Mouse (Mus musculus) ES-E14 (cell line): ENCODE measurements around the gene Ranbp1. TPM values are rescaled to one million over a fixed set of nuclear protein-coding genes. Genes with fewer than 3 reads are reported as not detected.

ENCODE experiments used
- DNase-seq: peaks from one replicate; pipeline ENCODE4 v3.0.0-alpha.2; 2013; ENCODE audit warnings: low read depth, low spot score
- H3K27ac ChIP-seq: 2 replicates; pipeline ENCODE4 v1.5.1; 2012; ENCODE audit warnings: low read depth, mild to moderate bottlenecking, low read length, moderate library complexity, mixed read lengths; ENCODE audit not compliant: poor library complexity, insufficient read depth, severe bottlenecking
- H3K36me3 ChIP-seq: 2 replicates; pipeline ENCODE4 v1.6.1; 2012; ENCODE audit warnings: mild to moderate bottlenecking, low read length, moderate library complexity, mixed read lengths; ENCODE audit not compliant: control insufficient read depth, poor library complexity, insufficient read depth, severe bottlenecking
- H3K4me1 ChIP-seq, 2 experiments: fragments of 150-350 bp in 1 of 2; sonication (generic) in 1 of 2; 2 replicates each; pipeline ENCODE4 v1.6.1; 2012; ENCODE audit warnings: low read length in 2 of 2, mild to moderate bottlenecking in 1 of 2, mixed read lengths in 1 of 2; ENCODE audit not compliant: control insufficient read depth in 2 of 2, insufficient read depth in 2 of 2, poor library complexity in 1 of 2
- H3K4me3 ChIP-seq, 2 experiments: fragments of 150-350 bp in 1 of 2; sonication (generic) in 1 of 2; 2 replicates each; pipeline ENCODE4 v1.5.1; 2012; ENCODE audit warnings: low read length in 2 of 2, low read depth in 1 of 2, mild to moderate bottlenecking in 1 of 2, mixed read lengths in 1 of 2; ENCODE audit not compliant: insufficient read depth in 1 of 2, poor library complexity in 1 of 2, severe bottlenecking in 1 of 2
- H3K9ac ChIP-seq: 2 replicates; pipeline ENCODE4 v1.6.1; 2012; ENCODE audit warnings: low read depth, mild to moderate bottlenecking, low read length, mixed read lengths; ENCODE audit not compliant: poor library complexity, insufficient read depth, severe bottlenecking
- H3K9me3 ChIP-seq: fragments of 150-350 bp; sonication (generic); 2 replicates; pipeline ENCODE4 v1.6.1; 2012; ENCODE audit warnings: low read depth, mild to moderate bottlenecking, low read length; ENCODE audit not compliant: control insufficient read depth, insufficient read depth
- CHD2 ChIP-seq: IDR thresholded peaks from 2 replicates; pipeline ENCODE4 v1.6.1; 2014; ENCODE audit warnings: mild to moderate bottlenecking, low read depth, low read length, inconsistent platforms
- HCFC1 ChIP-seq: IDR thresholded peaks from 2 replicates; pipeline ENCODE4 v1.6.1; 2012; ENCODE audit warnings: low read length, inconsistent platforms, borderline replicate concordance; ENCODE audit not compliant: insufficient read depth
- MAFK ChIP-seq: IDR thresholded peaks from 2 replicates; pipeline ENCODE4 v1.6.1; 2014; ENCODE audit warnings: mild to moderate bottlenecking, low read depth, low read length, inconsistent platforms; ENCODE audit not compliant: insufficient read depth
- ZC3H11A ChIP-seq: IDR thresholded peaks from 2 replicates; pipeline ENCODE4 v1.6.1; 2012; ENCODE audit warnings: low read depth, mild to moderate bottlenecking, inconsistent platforms, low read length, borderline replicate concordance
- ZNF384 ChIP-seq: IDR thresholded peaks from 2 replicates; pipeline ENCODE4 v1.6.1; 2012; ENCODE audit warnings: low read depth, low read length, inconsistent platforms
- in situ Hi-C, 2 experiments: fragments of 600-800 bp; cut with MboI; formaldehyde crosslinking; loops; one replicate each; pipeline ENCODE4 v1.15.1; 2025; ENCODE audit warnings: low sequenced_read_pairs in 2 of 2, inconsistent platforms in 1 of 2; ENCODE audit not compliant: unreplicated experiment in 2 of 2
- total RNA-seq: library from RNA; depleted of rRNA; stranded (reverse); fragments of 300-350 nt; gene quantifications from 2 replicates; pipeline ENCODE4 v1.2.3, GENCODE M21; 2012

Gene Ranbp1
- total RNA-seq, 1 experiment: 410 TPM

DNA sequence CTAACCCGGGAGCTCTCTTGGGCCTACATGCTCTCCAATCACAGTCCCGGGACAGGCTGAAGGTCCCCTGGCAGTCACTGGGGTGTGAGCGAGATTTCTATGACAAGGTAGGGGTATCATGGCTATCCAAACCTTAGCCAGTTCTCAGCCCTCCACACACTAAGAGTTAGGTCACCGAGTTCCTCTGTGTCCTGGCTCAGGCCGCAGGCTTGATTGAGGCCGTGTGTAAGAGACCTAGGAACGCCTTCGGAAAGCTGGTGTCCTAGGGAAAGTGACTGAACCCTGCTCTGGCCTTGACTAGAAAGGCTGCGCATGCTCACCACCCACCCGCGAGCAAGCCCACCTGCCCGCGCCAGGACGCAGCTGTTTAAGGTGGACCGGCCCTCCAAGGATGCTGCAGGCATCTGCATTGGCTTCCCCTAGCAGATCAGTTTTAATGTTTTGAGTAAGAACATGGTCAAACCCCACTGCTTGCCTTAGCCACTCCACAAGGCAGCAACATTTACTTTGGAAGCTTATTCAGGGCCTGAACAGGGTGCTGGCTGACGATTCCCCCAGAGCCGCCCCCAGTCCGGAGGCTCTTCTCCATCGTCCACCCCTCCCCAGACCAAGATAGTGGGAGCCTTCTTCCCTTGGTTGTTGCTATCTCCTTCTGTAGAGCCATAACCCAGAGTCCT lies 13.0 kb downstream of the Ranbp1 start:
- Histone ChIP-seq H3K4me3 (peak overlapping the region; percentile 65 to 90), H3K9ac (peak overlapping the region; percentile 70), H3K4me1 (peaks cover 0 to 5% of the 10 kb centered on the region in 2 experiments; a peak in 1 of 4 replicates), H3K27ac (no peak overlapping the region), H3K9me3 (no peaks in the 10 kb centered on the region), H3K36me3 (peaks cover 15% of the 10 kb centered on the region)
- TF ChIP-seq ZNF384 (no peak), ZC3H11A (no peak), HCFC1 (no peak), MAFK (no peak), CHD2 (no peak)
- in situ Hi-C loops: no loop called here
- no peak for DNase-seq

DNA sequence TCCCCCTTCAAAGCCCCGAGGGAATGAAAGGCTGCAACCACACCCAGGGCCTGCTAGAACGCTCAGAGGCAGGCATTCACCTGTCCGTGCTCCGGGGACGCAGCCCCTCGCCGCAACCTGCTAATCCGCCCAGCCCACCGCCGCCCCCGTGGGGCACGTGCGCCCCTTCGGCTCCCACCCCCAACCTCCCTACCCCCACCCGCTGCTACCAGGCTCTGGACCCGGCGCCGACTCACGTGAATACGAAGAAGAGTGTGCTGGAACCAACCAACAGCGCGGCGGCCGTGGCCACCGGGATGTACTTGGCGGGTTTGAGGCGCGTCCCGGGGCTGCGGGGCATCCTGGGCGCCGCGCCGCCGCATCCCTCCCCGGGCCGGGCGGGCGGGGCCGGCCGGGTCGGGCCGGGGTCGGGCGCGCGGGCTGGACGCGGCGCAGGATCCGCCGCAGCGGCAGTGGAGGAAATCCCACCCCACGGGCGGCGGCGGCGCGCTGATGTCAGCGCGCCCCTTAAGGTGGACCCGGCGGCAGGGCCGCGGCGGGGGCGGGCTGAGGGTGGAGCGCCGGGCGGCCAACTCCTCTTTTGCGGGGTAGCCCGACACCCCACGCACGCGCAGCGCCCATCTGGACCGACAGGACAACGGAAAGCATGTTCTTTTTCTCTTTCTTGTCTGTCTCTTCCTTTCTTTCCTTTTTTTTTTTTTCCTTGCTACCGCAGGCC lies 13.7 kb downstream of the Ranbp1 start, which contains the start of gene Zdhhc8:
TSS of gene Zdhhc8 (minus strand) at position 466 of the 718 bp plus-strand sequence.
- TF ChIP-seq MAFK (no peak), ZNF384 (0 out of 2 replicates have a peak, but pooled peaks have one; percentile 30), ZC3H11A (no peak), CHD2 (no peak), HCFC1 (no peak; the same call in 1 of the 2 replicates)
- no peaks in the 10 kb centered on the region for H3K9me3 ChIP-seq
- in situ Hi-C loops: no loop called here
- peaks cover 8% of the 10 kb centered on the region for H3K36me3 ChIP-seq
- H3K4me3 ChIP-seq: peak within 1 kb of the TSS; percentile 65 to 90
- peaks cover 0 to 5% of the 10 kb centered on the region in 2 experiments; a peak in 1 of 4 replicates for H3K4me1 ChIP-seq
- DNase-seq: no peak
- peak within 1 kb of the TSS; percentile 70 for H3K9ac ChIP-seq
- H3K27ac ChIP-seq: no peak within 1 kb of the TSS

DNA sequence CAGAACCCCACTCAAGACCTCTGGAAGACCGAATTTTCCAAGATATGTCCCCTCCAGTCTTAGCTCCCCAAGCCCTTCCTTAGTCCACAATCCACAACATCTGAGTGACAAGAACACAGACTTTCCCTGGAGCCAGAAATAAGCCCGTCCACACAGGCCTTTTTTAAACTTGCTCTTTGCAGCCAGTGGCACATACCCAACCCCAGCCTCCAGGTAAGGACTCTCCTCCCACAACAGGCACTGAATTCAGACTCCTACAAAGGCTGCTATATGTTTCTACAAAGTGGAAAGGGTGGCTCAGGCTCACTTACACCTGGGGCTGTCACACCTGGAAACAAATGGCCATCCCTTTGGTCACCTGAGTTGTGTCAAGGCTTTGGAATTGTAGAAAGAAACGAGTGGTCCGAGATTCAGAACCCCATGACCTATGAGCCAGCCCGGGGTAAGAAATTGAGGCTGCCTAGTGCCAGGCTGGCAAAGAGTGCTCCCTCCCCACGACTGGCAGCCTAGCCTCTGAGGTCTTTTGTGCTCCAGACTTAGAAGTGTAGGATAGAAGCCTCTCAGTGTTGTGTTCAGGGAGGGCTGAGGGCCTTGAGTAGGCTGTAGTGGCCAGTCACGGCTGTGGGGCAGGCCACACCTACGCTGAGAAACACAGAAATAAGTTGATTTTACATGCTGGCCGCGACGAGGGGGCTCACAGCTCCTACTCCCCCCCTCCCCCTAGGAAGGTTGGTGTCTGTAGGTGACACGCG lies 14.4 kb downstream of the Ranbp1 start:
- Histone ChIP-seq H3K9ac (peak overlapping the region; percentile 70), H3K27ac (no peak overlapping the region), H3K4me1 (peaks cover 0 to 5% of the 10 kb centered on the region in 2 experiments; a peak in 1 of 4 replicates), H3K9me3 (no peaks in the 10 kb centered on the region), H3K4me3 (peak overlapping the region; percentile 65 to 90), H3K36me3 (peaks cover 3% of the 10 kb centered on the region; the same call in 1 of the 2 replicates)
- no peak for TF ChIP-seq HCFC1
- no peak for TF ChIP-seq ZC3H11A
- no peak for TF ChIP-seq CHD2
- no peak for TF ChIP-seq ZNF384
- TF ChIP-seq MAFK: no peak
- no peak for DNase-seq
- in situ Hi-C loops: no loop called here

DNA sequence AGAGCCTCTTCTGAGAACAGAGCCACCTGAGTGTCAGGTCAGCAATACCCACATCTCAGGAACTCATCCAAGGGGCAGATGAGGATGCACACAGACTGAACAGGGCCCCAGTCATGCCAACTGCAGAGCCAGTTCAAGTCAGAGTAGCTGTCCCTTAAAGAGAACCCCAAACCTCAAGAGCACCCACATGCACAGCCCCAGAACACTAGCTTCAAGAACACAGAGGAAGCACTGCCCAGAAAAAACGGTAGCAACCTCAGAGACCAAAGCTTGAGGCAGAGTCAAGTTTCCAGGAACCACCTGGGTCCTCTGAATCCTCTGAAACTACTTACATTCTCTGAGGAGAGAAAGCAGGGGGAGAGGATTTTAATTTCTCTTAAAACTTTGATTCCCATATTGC lies 15.1 kb downstream of the Ranbp1 start:
- Histone ChIP-seq H3K4me1 (peaks cover 0 to 5% of the 10 kb centered on the region in 2 experiments; a peak in 1 of 4 replicates), H3K9me3 (no peaks in the 10 kb centered on the region), H3K4me3 (no peak overlapping the region), H3K9ac (no peak overlapping the region), H3K36me3 (peaks cover 1% of the 10 kb centered on the region), H3K27ac (no peak overlapping the region)
- in situ Hi-C loops: no loop called here
- no peak for DNase-seq
- TF ChIP-seq MAFK: no peak
- TF ChIP-seq ZNF384: no peak
- no peak for TF ChIP-seq HCFC1
- TF ChIP-seq ZC3H11A: no peak
- no peak for TF ChIP-seq CHD2
